Mouse (Mus musculus) right cerebral cortex, postnatal 36 days (tissue): ENCODE data around the gene Colgalt1.
A peak's percentile ranks its signal among the peaks of the same experiment; 100 is the strongest.

Experiments used
- DNase-seq, 2 experiments: peaks; one replicate each; pipeline ENCODE4 v3.0.0; 2022; ENCODE audit warnings: low spot score in 2 of 2, mixed read lengths in 1 of 2

The Colgalt1 gene

GRCm38 (mm10) chr8:71591471-71592373, 19.1 kb upstream of the Colgalt1 start, which contains the start of gene Pgls:
TSS of gene Pgls (plus strand) at chr8:71592176.
- DNase-seq, result peak; percentile 94 to 95

- DNase-seq, result peak; percentile 90 to 92
Observed at GRCm38 (mm10) chr8:71592374-71593170, 18.2 kb upstream of the Colgalt1 start.

- DNase-seq, result no peak
Observed at GRCm38 (mm10) chr8:71593556-71594323, 17.1 kb upstream of the Colgalt1 start.

- no peak for DNase-seq
Observed at GRCm38 (mm10) chr8:71594324-71594722, 16.5 kb upstream of the Colgalt1 start.

GRCm38 (mm10) chr8:71595862-71596261, 14.9 kb upstream of the Colgalt1 start:
- peak; percentile 79 to 80 for DNase-seq

- no peak for DNase-seq
Observed at GRCm38 (mm10) chr8:71596384-71596783, 14.4 kb upstream of the Colgalt1 start.

GRCm38 (mm10) chr8:71596798-71597197, 14.0 kb upstream of the Colgalt1 start:
- DNase-seq, result no peak

- no peak for DNase-seq
Observed at GRCm38 (mm10) chr8:71597451-71597850, 13.3 kb upstream of the Colgalt1 start, which contains the start of gene Fam129c. TSS of gene Fam129c (plus strand) at chr8:71597648.

GRCm38 (mm10) chr8:71598375-71598774, 12.4 kb upstream of the Colgalt1 start:
- DNase-seq, result no peak

GRCm38 (mm10) chr8:71598841-71599240, 12.0 kb upstream of the Colgalt1 start:
- no peak for DNase-seq

GRCm38 (mm10) chr8:71601939-71602665, 8.7 kb upstream of the Colgalt1 start:
- DNase-seq, result no peak

GRCm38 (mm10) chr8:71602666-71603334, 8.0 kb upstream of the Colgalt1 start:
- no peak for DNase-seq

- no peak for DNase-seq
Observed at GRCm38 (mm10) chr8:71604021-71604420, 6.8 kb upstream of the Colgalt1 start.

- no peak for DNase-seq
Observed at GRCm38 (mm10) chr8:71612141-71612540, 1.3 kb downstream of the Colgalt1 start.

- DNase-seq, result no peak
Observed at GRCm38 (mm10) chr8:71613418-71613817, 2.6 kb downstream of the Colgalt1 start.

- no peak for DNase-seq
Observed at GRCm38 (mm10) chr8:71619786-71620185, 9.0 kb downstream of the Colgalt1 start.

GRCm38 (mm10) chr8:71625088-71625487, 14.3 kb downstream of the Colgalt1 start:
- DNase-seq, result no peak

- DNase-seq, result no peak
Observed at GRCm38 (mm10) chr8:71626753-71627152, 16.0 kb downstream of the Colgalt1 start.

- DNase-seq, result no peak
Observed at GRCm38 (mm10) chr8:71627265-71628099, 16.7 kb downstream of the Colgalt1 start.
